Mouse (Mus musculus) E14TG2a.4 (cell line): ENCODE results near the gene Nfib.

Experiments used
- CTCF ChIP-seq: conservative IDR thresholded peaks from 2 replicates; pipeline ENCODE4 v1.5.1; 2014; ENCODE audit warnings: low read length
- NANOG ChIP-seq: IDR thresholded peaks from 2 replicates; pipeline ENCODE4 v1.6.1; 2014; ENCODE audit warnings: borderline replicate concordance, low read length, mixed read lengths

GRCm38 (mm10) chr4:82500578-82501098, 204.9 kb downstream of the Nfib start:
- TF ChIP-seq CTCF (no peak), NANOG (no peak)
